Comparison of ENCODE assay signal across 22 mouse cellular contexts in the genomic region with DNA sequence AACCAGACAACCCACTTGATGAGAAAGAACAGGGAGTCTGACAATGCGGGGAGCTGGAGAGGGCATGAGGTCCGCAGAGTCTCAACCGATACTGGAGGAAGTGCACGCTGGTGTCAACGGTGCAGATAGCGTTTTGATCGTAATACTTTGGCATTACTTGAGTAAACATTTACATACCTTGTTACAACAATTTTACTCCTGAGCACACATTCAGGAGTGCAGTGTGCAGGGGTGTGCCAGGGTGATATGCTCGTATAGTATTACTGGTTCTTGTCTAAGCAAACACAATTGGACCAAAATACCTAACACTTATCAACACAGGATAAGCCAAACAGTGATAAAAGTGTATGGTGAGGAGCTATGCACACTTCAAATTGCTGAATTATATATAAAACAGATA.
"Had no signal": no experiment of that assay in that cellular context is flagged by ENCODE, and none has a peak within 500 bp of the region (broad histone marks: within the 10 kb centered on the region; RNA-seq: fewer than 3 reads in every experiment).

No protein-coding gene starts in this region.

- H3K27me3 ChIP-seq: kidney, embryonic 15.5 days; limb, embryonic 12.5 days; limb, embryonic 15.5 days; midbrain, embryonic 12.5 days; midbrain, embryonic 15.5 days; neural tube, embryonic 12.5 days; neural tube, embryonic 15.5 days had no signal

- H3K9ac ChIP-seq: kidney, embryonic 15.5 days; limb, embryonic 12.5 days; limb, embryonic 15.5 days; liver, embryonic 14.5 days; midbrain, embryonic 12.5 days; midbrain, embryonic 15.5 days; neural tube, embryonic 12.5 days; neural tube, embryonic 15.5 days had no signal

- ATAC-seq: midbrain, embryonic 15.5 days had no signal

- H3K4me1 ChIP-seq: kidney, embryonic 15.5 days; midbrain, embryonic 12.5 days; midbrain, embryonic 15.5 days; neural tube, embryonic 12.5 days had no signal

- H3K27ac ChIP-seq: kidney, embryonic 15.5 days; limb, embryonic 12.5 days; limb, embryonic 15.5 days; liver, embryonic 14.5 days; macrophage; midbrain, embryonic 12.5 days; midbrain, embryonic 15.5 days; neural tube, embryonic 12.5 days; neural tube, embryonic 15.5 days had no signal

- H3K4me2 ChIP-seq: kidney, embryonic 15.5 days; limb, embryonic 12.5 days; limb, embryonic 15.5 days; liver, embryonic 11.5 days; midbrain, embryonic 12.5 days; midbrain, embryonic 15.5 days; neural tube, embryonic 12.5 days; neural tube, embryonic 15.5 days had no signal

- H3K36me3 ChIP-seq: kidney, embryonic 15.5 days; limb, embryonic 12.5 days; limb, embryonic 15.5 days; midbrain, embryonic 12.5 days; midbrain, embryonic 15.5 days; neural tube, embryonic 12.5 days; neural tube, embryonic 15.5 days had no signal

- DNase-seq: kidney, adult 11 months; kidney, adult 8-10 months; kidney, postnatal 10 days; kidney, postnatal 36 days; lung, adult 18-20 months; lung, postnatal 14 days; right cerebral cortex, adult 18-20 months; right cerebral cortex, postnatal 14 days; spleen, adult 18-20 months; thymus, adult 18-20 months; thymus, postnatal 14 days; thymus, postnatal 4 days had no signal

- H3K9me3 ChIP-seq: kidney, embryonic 15.5 days; limb, embryonic 15.5 days; midbrain, embryonic 12.5 days; midbrain, embryonic 15.5 days had no signal

- H3K4me3 ChIP-seq: kidney, embryonic 15.5 days; limb, embryonic 12.5 days; limb, embryonic 15.5 days; midbrain, embryonic 12.5 days; midbrain, embryonic 15.5 days; neural tube, embryonic 12.5 days; neural tube, embryonic 15.5 days had no signal
